Mouse (Mus musculus) lung, postnatal 0 days (tissue): ENCODE measurements around the gene Ncapd3.

Experiments
- CTCF ChIP-seq: IDR thresholded peaks from 2 replicates; pipeline ENCODE4 v1.5.1; 2016; ENCODE audit warnings: antibody characterized with exemption, mild to moderate bottlenecking
- EP300 ChIP-seq: IDR thresholded peaks from 2 replicates; pipeline ENCODE4 v1.6.1; 2016; ENCODE audit warnings: antibody characterized with exemption, mild to moderate bottlenecking, control low read depth

- TF ChIP-seq CTCF = no peak
- no peak for TF ChIP-seq EP300
These were observed 114.4 kb downstream of the Ncapd3 start for GRCm38 (mm10) chr9:27144271-27144840.
